Mouse (Mus musculus) heart, embryonic 10.5 days (tissue): ENCODE measurements around the gene Glod4. TPM values are rescaled to one million over a fixed set of nuclear protein-coding genes. Genes with fewer than 3 reads are reported as not detected.

ENCODE experiments used
- DNase-seq: peaks from one replicate; pipeline ENCODE4 v3.0.0-alpha.2; 2017; ENCODE audit warnings: low spot score
- H3K27ac ChIP-seq: fragments of 300-500 bp; sonication (generic); 2 replicates; pipeline ENCODE4 v1.5.1; 2016; ENCODE audit warnings: mild to moderate bottlenecking
- H3K27me3 ChIP-seq: fragments of 300-500 bp; sonication (generic); 2 replicates; pipeline ENCODE4 v1.6.1; 2016; ENCODE audit warnings: mild to moderate bottlenecking; ENCODE audit not compliant: poor library complexity, insufficient read depth, severe bottlenecking
- H3K36me3 ChIP-seq: fragments of 300-500 bp; sonication (generic); 2 replicates; pipeline ENCODE4 v1.6.1; 2016; ENCODE audit warnings: mild to moderate bottlenecking, moderate library complexity
- H3K4me1 ChIP-seq: fragments of 300-500 bp; sonication (generic); 2 replicates; pipeline ENCODE4 v1.6.1; 2016; ENCODE audit warnings: mild to moderate bottlenecking
- H3K4me3 ChIP-seq: fragments of 300-500 bp; sonication (generic); 2 replicates; pipeline ENCODE4 v1.5.1; 2016; ENCODE audit warnings: mild to moderate bottlenecking, moderate library complexity
- H3K9me3 ChIP-seq: fragments of 300-500 bp; sonication (generic); 2 replicates; pipeline ENCODE4 v1.6.1; 2016; ENCODE audit warnings: mild to moderate bottlenecking, moderate library complexity
- WGBS: fragments of 180-500 bp; shearing (Covaris S2); methylation state at CpG from one replicate; pipeline ENCODE4 v1.1.7; 2016; 5-methylcytosine and 5-hydroxymethylcytosine counted together
- polyA plus RNA-seq: library from polyadenylated mRNA; unstranded; fragments of >200 nt; fragmentation: Nextera tagmentation; extraction: Ambion mirVana; gene quantifications from 2 replicates; pipeline ENCODE4 v1.2.1, GENCODE M21; 2016

The Glod4 gene
- polyA plus RNA-seq, 1 experiment from 2014 or later: 135 TPM

GRCm38 (mm10) chr11:76253918-76254264, 10.4 kb upstream of the Glod4 start:
- peaks cover 40% of the 10 kb centered on the region for H3K36me3 ChIP-seq
- H3K27me3 ChIP-seq: no peaks in the 10 kb centered on the region
- no peak overlapping the region for H3K4me3 ChIP-seq
- H3K4me1 ChIP-seq: peaks cover 9% of the 10 kb centered on the region; the same call in 1 of the 2 replicates
- H3K27ac ChIP-seq: no peak overlapping the region
- 73% methylated on average over 4 of the region's 4 CpGs for WGBS
- H3K9me3 ChIP-seq: no peaks in the 10 kb centered on the region
- DNase-seq: no peak

- Histone ChIP-seq H3K27me3 (no peaks in the 10 kb centered on the region), H3K4me3 (no peak overlapping the region), H3K27ac (no peak overlapping the region), H3K9me3 (no peaks in the 10 kb centered on the region), H3K36me3 (peaks cover 44% of the 10 kb centered on the region), H3K4me1 (peaks cover 9% of the 10 kb centered on the region; the same call in 1 of the 2 replicates)
- WGBS: 40% methylated on average over 5 of the region's 5 CpGs
- peak; percentile 86 for DNase-seq
Measured at GRCm38 (mm10) chr11:76253145-76253917, 9.8 kb upstream of the Glod4 start.

- DNase-seq: no peak
- 54% methylated on average over 3 of the region's 3 CpGs for WGBS
- H3K36me3 ChIP-seq: peaks cover 40% of the 10 kb centered on the region
- H3K9me3 ChIP-seq: no peaks in the 10 kb centered on the region
- peaks cover 9% of the 10 kb centered on the region; the same call in 1 of the 2 replicates for H3K4me1 ChIP-seq
- no peak overlapping the region for H3K27ac ChIP-seq
- H3K27me3 ChIP-seq: no peaks in the 10 kb centered on the region
- H3K4me3 ChIP-seq: no peak overlapping the region
Measured at GRCm38 (mm10) chr11:76252036-76252435, 8.5 kb upstream of the Glod4 start.

- WGBS: 59% methylated on average over 2 of the region's 2 CpGs
- peak; percentile 7 for DNase-seq
- Histone ChIP-seq H3K4me3 (no peak overlapping the region), H3K36me3 (peaks cover 41% of the 10 kb centered on the region), H3K27ac (no peak overlapping the region), H3K27me3 (no peaks in the 10 kb centered on the region), H3K9me3 (no peaks in the 10 kb centered on the region), H3K4me1 (peaks cover 14% of the 10 kb centered on the region)
Measured at GRCm38 (mm10) chr11:76247239-76247638, 3.7 kb upstream of the Glod4 start.

GRCm38 (mm10) chr11:76246439-76246838, 2.9 kb upstream of the Glod4 start:
- no peak overlapping the region for H3K4me3 ChIP-seq

GRCm38 (mm10) chr11:76243811-76244546, 454 bp upstream of the Glod4 start:
- no peaks in the 10 kb centered on the region for H3K27me3 ChIP-seq
- peaks cover 35% of the 10 kb centered on the region for H3K36me3 ChIP-seq
- H3K9me3 ChIP-seq: no peaks in the 10 kb centered on the region
- 2% methylated on average over 34 of the region's 34 CpGs for WGBS
- peak overlapping the region; percentile 95 for H3K4me3 ChIP-seq
- peak; percentile 70 for DNase-seq
- H3K4me1 ChIP-seq: peaks cover 16% of the 10 kb centered on the region
- H3K27ac ChIP-seq: peak overlapping the region; percentile 94

More at GRCm38 (mm10) chr11:76246439-76246838, 2.9 kb upstream of the Glod4 start:
- no peak for DNase-seq
- Histone ChIP-seq H3K27me3 (no peaks in the 10 kb centered on the region), H3K27ac (no peak overlapping the region), H3K4me1 (peaks cover 16% of the 10 kb centered on the region), H3K36me3 (peaks cover 41% of the 10 kb centered on the region), H3K9me3 (no peaks in the 10 kb centered on the region)

GRCm38 (mm10) chr11:76239750-76240149, 3.8 kb downstream of the Glod4 start:
- Histone ChIP-seq H3K4me1 (peaks cover 16% of the 10 kb centered on the region), H3K4me3 (no peak overlapping the region), H3K9me3 (no peaks in the 10 kb centered on the region), H3K27ac (no peak overlapping the region), H3K36me3 (peaks cover 42% of the 10 kb centered on the region), H3K27me3 (no peaks in the 10 kb centered on the region)
- WGBS: 90% methylated on average over 2 of the region's 2 CpGs
- DNase-seq: no peak

- peak; percentile 20 for DNase-seq
- 86% methylated on average over 3 of the region's 3 CpGs for WGBS
- no peaks in the 10 kb centered on the region for H3K27me3 ChIP-seq
- no peaks in the 10 kb centered on the region for H3K4me1 ChIP-seq
- H3K9me3 ChIP-seq: no peaks in the 10 kb centered on the region
- H3K4me3 ChIP-seq: no peak overlapping the region
- peaks cover 77% of the 10 kb centered on the region for H3K36me3 ChIP-seq
- no peak overlapping the region for H3K27ac ChIP-seq
Measured at GRCm38 (mm10) chr11:76236136-76236535, 7.4 kb downstream of the Glod4 start.

- H3K4me1 ChIP-seq: no peaks in the 10 kb centered on the region
- H3K9me3 ChIP-seq: no peaks in the 10 kb centered on the region
- no peaks in the 10 kb centered on the region for H3K27me3 ChIP-seq
- DNase-seq: no peak
- peaks cover 55% of the 10 kb centered on the region for H3K36me3 ChIP-seq
- H3K4me3 ChIP-seq: no peak overlapping the region
- no peak overlapping the region for H3K27ac ChIP-seq
Measured at GRCm38 (mm10) chr11:76225051-76225450, 18.5 kb downstream of the Glod4 start.

GRCm38 (mm10) chr11:76224631-76225030, 18.9 kb downstream of the Glod4 start:
- Histone ChIP-seq H3K27me3 (no peaks in the 10 kb centered on the region), H3K4me3 (no peak overlapping the region), H3K9me3 (no peaks in the 10 kb centered on the region), H3K4me1 (no peaks in the 10 kb centered on the region), H3K36me3 (peaks cover 58% of the 10 kb centered on the region), H3K27ac (no peak overlapping the region)
- 90% methylated on average over 5 of the region's 5 CpGs for whole genome bisulfite sequencing
- DNase-seq: peak; percentile 9

- H3K36me3 ChIP-seq: peaks cover 52% of the 10 kb centered on the region
- H3K27ac ChIP-seq: peak within 1 kb of the TSS; percentile 98
- peaks cover 14% of the 10 kb centered on the region for H3K4me1 ChIP-seq
- no peaks in the 10 kb centered on the region for H3K9me3 ChIP-seq
- peak within 1 kb of the TSS; percentile 90 for H3K4me3 ChIP-seq
- WGBS: 2% methylated on average over 32 of the region's 35 CpGs
- H3K27me3 ChIP-seq: no peaks in the 10 kb centered on the region
- peak; percentile 99 for DNase-seq
Measured at GRCm38 (mm10) chr11:76217390-76217800, 26.1 kb downstream of the Glod4 start, which contains the start of the genes Dbil5 and Gemin4. TSS of gene Dbil5 (plus strand) at chr11:76217608. TSS of gene Gemin4 (minus strand) at chr11:76217664.

- Histone ChIP-seq H3K27ac (peak overlapping the region; percentile 98), H3K4me3 (peak overlapping the region; percentile 90), H3K27me3 (no peaks in the 10 kb centered on the region), H3K36me3 (peaks cover 53% of the 10 kb centered on the region), H3K4me1 (peaks cover 14% of the 10 kb centered on the region), H3K9me3 (no peaks in the 10 kb centered on the region)
- peak; percentile 77 for DNase-seq
- WGBS: 4% methylated on average over 33 of the region's 33 CpGs
Measured at GRCm38 (mm10) chr11:76216681-76217389, 26.7 kb downstream of the Glod4 start.
